Mouse (Mus musculus) T-cell, adult 2 months (primary cell): ENCODE data around the gene Cntnap5b.
"Not testable (repeated sequence)": the region's sequence is repeated elsewhere in the genome, so short reads cannot be mapped to it uniquely, and the experiment has no call there.

Experiments used
- DNase-seq: peaks from one replicate; pipeline ENCODE4 v3.0.0; 2022; ENCODE audit warnings: low spot score

The Cntnap5b gene

DNA sequence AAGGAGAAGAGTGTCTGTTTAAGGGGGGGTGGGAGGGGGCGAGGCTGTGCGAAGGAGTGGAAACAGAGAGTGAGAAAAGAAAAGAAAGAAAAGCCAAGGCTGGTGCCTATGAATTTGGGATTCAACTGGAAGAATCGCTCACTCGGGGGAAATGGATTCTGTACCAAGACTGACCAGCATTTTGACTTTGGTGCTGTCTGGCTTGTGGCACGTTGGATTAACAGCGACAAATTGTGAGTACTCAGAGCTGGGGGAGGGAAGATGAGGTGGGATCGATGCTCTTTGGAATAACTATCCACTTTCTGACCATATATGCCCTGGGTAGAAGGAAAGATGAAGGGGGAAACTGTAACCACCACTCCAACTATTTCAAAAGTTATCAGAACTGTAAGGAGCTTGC is at the start of gene Cntnap5b:
Cntnap5b (plus strand) TSS at position 152 of the 400 bp plus-strand sequence.
- DNase-seq: no peak

DNA sequence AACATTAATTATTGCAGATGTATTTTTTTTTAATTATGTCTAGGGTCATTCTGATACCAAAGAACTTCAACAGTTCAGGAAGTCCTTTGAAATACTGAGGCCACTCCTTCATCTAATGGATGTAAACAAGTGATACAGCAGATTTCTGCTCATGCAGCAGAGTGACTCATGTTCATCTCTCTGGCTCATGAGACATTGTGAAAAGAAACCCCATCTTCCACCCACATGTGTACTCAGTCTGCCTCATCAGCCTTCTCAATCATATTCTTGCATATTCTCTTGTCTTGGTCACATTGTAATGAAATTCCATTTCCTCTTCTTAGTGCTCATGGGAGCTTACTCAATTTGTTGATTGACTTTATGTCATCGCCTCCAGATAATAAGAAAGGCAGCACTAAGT is 12.6 kb upstream of the Cntnap5b start:
- no peak for DNase-seq

DNA sequence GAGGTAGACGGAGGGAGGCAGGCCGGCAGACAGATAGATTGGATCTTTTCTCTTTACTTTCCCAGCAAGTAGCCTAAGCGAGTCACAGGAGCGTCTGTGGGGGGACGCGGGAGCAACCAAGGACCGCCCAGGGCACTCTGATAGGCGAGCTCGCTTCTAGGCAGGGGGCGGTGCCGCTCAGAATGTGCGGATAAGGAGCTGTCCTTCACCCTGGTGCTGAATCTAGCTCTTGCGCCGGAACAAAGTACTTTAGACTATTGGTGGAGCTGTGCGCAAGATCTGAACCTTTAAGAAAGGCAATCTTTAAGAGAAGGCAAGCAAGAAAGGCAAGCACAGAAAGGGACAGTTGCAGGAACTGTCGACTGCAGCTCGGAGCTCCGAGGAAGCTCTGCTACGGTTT is 382 bp upstream of the Cntnap5b start:
- DNase-seq: no peak

DNA sequence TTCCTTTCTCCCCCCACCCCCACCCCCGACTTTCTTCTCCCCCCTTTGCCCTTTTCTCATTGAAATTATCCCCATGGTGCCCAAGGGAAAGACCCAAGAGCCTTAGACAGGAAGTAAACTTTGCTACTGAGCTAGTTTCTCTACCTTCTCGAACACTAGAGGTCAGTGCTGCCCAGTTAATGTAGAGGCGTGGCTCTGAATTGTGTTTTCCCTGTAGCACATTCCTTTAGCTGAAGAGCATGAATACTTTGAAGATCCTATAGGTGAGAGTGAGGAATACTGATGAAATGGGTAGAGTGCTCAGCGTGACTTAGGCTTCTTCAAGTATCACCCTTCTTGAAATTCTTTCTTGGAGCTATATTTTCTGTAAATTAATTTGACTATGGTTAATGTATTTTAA is 1.6 kb downstream of the Cntnap5b start:
- no peak for DNase-seq

DNA sequence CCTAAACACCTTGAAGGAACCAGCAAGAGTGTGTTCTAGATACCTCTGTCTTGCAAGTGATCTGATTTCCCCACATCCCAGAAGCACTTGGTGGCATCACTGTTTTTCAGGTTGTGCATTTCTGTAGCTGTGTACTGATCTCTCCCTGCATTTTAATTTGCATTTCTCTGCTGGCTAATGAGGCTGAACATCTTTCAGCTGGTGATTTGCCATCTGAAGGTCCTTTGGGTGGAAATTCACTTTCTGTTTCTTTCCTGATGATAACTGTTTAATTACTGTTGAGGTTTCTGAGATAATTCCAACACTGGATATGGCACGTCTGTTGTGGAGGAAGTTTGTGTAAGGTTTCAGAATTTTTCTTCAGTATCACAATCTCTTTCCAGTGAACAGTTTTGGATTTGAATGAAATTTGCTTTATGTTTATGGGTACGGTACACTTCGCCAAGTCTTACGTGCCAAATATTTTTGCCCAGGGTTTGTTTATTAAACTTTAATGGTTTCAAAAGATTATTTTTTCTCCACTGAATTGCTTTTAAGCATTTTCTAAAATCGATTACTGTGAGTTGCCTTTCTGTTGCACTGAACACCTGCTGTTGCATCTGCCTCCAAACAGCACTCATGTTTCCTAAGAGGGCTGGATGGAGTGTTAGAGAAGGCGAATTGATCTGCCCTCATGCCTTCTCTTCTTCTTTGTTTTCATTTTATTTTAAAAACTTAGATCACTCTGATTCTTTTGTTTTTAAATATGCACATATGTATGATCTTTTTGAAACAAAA is 41.0 kb downstream of the Cntnap5b start:
- no peak for DNase-seq

DNA sequence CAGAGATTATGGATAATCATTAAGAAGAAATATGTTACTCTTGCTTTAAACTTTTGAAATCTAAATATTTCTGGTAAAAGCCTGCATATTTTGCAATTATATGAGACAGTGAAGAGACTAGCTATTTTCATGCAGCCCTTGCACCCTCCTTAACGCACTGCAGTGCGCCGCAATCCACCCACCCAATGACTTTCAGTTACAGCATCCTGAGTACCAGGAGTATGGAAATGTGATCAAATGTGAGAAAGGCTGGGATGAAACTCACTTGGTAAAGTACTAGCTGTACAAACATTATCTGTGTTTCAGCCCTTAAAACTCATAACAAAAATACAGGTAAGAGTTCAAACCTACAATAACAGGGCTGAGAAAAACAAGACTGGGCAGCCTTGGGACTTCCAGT is 99.8 kb downstream of the Cntnap5b start:
- no peak for DNase-seq

DNA sequence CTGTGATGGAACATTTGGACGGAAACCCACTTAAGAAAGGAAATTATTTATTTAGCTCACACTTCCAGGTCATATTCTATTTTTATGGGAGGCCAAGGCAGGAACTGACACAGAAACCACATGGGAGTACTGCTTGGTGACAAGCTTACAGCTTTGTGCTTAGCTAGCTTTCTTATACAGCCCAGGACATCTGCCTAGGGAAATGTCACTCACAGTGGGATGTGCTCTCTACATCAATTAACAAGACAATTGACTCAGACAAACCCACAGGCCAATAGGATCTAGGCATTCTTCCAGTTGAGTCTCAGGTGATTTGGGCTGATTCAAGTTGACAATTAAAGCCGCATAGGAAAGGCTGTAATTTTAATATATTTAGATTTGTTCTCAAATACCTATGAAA is 135.2 kb downstream of the Cntnap5b start:
- DNase-seq: no peak

DNA sequence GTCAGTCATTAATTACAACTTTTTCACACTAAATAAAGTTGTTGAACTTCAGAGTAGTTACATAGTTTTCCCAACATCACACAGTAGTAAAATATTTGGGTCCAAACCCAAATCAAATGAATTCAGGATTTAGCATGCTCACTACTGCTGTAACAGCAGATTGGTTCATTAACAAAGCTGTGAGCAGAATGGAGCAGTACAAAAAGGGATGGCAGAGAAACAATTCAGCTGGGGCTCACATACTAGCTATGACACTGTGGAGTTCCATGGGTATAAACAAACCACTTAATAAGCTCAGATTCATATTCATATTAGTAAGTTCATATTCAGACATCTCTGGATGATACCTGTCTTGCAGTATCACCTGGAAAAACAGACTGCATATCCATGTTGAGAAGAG is 170.9 kb downstream of the Cntnap5b start:
- no peak for DNase-seq

DNA sequence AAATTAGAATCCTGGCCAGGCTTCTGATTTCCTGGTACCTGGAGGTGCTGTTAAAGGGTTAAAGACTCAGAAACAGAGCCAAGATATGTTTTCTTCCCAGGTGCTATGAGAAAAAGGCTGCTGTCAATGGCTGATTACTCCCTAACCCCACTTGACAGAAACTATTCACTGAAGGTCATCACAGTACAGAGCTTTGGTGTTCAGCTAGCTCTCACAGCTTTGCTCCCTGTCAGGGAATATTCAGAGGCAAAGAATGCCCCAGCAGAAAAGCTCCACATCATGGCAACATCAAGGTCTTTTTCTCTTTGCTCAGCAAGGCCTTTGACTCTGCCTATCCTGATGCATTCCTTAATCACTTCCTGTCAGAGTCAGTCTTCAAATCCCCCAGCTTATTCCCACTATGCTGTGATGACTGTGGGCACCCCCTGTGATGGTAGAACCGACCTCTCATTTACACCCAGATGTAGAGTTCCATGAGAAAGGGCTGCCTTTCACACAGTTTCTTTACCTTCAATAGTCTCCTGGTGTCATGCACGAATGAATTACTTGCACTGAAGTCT is 186.9 kb downstream of the Cntnap5b start:
- no peak for DNase-seq

DNA sequence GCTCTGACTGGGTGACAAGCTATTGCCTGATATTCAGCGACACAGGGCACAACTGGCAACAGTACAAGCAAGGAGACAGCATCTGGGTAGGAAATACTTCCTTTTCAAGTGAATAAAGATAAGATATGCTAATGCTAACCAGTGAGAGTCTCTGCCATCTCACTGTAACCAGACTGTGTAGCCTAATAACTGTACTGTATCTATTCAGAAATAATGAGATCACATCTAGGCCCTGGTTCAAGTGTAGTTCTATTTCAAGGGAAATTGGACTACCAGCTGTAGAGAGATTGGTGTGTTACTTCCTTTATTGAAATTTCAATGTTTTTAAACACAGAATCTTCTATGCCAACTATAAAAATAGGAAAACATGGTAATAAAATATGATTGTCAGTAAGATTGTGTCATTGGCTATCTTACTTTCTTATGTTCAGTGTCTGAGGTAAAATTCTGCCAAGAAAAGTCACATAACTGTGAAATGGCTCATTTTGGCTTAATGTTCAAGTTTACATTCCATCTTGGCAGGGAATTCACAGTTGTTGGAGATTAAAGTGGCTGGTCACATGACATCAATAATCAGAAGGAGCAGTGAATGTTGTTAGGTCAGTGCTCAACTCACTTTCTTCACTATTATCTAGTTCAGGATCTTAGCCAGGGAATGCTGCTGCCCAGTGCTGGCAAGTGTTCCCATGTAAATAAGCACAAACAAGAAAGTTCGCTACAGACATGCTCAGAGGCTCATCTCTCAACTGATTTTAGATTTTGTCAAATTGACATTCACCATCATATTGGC is 194.9 kb downstream of the Cntnap5b start:
- no peak for DNase-seq

DNA sequence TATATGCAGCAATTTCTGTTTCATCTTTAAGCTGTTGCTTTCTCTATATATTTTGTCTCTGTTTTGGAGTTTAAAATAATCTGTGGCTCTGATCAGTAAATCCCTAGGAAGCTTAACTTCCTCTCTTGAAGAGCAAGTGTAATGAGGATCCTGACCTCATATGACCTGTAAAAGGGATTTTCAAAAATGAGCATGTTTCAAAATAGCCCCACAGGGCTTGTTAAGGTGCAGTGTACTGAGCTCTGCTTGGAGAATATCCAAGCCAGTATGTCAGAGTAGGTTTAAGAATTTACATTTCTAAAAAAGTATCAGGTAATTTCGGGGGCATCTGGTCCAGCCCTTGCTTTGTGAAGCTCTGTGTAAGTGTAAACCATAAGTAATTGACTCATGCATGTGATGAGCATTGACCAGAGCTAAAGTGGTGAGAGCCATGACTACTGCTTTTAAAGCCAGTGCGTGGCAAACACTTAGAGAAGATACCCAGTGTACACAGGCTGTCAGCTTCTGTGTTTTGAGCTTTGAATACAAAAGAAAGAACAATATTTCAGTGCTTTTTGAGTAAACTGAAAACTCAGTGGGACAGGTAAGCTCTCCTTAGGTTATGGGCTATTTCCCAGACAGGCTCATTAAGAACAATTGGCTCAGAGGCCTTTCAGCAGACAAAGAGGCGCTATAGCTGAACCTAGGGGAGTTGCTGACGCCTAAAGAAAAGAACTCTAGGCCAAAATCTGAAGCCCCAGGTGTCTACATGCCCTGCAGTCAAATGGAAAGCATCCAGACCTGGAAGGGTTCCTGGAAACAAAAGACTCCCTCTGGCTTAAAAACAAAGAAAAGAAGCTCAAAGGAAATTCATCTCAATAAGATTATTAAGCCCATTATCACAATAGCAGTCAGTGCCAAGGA is 197.9 kb downstream of the Cntnap5b start:
- no peak for DNase-seq

DNA sequence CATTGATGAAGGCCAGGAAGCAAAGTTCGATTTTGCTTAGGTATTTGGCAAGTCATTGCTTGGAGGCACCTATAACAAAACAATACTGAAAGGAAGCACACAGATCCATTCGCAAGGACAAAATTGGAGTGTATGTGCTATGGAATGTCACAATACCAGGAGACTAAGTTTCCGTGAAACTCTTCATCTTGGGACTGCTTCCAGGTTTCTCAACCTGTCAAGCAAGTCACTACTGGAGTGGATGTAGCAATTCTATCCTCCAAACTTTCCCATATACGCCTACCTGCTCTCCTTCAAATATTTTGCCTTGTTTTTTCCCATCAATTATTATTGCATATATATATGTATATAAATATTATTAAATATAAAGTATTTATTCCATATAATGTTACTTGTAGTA is 228.7 kb downstream of the Cntnap5b start:
- DNase-seq: not testable (repeated sequence)

DNA sequence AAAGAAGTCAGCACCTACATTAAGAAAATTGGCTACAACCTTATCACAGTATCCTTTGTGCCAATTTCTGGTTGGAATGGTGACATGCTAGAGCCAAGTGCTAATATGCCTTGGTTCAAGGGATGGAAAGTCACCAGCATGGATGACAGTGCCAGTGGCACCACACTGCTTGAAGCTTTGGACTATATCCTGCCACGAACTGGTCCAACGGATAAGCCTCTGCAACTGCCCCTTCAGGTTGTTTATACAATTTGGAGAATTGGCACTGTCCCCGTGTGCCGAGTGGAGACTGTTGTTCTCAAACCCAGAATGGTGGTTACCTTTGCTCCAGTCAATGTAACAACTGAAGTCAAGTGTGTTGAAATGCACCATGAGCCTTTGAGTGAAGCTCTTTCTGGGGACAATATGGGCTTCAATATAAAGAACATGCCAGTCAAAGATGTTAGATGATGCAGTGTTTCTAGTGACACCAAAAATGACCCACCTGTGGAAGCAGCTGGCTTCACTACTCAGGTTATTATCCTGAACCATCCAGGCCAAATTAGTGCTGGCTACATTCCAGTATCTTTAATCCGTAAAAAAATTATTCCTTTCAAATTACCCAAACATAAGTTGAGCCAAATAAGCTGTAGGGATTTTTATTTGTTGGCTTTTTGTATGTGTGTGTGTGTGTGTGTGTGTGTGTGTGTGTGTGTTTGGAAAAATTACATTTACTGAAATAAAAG is 233.6 kb downstream of the Cntnap5b start:
- no peak for DNase-seq

DNA sequence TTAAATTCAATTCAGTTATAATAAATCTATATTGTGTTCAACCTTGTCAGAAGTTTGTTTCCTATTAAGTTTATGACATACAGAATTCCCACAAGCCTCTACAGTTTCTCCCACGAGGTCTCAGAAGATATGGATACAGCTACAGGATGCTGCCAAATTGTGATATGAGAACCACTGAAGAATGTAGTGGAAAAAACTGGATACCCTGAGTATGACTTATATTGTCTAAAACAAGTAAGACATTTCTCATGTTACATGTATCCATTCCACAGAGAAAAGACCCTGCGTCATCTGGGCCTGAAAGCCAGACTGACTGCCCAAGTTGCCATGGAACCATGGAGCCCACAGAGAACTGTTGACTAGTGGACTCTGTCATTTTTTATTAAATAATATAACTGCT is 269.2 kb downstream of the Cntnap5b start:
- DNase-seq: no peak

DNA sequence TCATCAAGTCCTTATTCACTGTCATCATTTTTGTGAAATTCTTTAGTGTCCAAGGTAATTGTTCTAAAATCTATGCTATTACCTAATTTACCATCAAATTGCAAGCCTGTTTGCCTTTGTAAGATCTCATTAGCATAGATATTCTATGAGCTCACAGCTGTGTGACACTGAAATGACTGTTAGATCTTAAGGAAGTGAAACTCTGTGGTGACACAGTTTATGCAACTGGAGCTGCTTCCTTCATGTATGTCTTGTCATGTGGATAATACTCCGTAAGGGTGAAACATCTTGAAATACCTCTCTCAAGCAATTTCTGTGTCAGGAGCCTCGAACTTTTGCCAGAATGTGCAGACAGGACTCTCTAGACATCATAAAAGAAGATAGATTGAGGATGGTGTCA is 307.2 kb downstream of the Cntnap5b start:
- no peak for DNase-seq

DNA sequence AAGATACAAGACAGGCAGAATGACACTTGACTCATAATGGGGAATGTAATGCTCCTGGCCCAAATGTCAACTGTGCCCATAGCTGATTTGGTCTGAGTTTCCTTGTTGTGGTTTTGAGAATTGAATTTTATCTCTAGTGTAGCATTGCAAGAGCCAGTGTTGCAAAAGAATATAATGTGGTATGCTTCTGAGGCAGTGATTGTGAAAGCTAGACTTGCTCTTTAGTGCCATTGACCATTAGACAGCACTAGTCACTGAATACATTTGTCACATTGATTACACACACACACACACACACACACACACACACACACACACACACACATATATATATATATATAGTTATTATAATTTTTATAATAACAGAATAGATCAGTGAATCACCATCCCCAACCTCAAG is 328.0 kb downstream of the Cntnap5b start:
- no peak for DNase-seq

DNA sequence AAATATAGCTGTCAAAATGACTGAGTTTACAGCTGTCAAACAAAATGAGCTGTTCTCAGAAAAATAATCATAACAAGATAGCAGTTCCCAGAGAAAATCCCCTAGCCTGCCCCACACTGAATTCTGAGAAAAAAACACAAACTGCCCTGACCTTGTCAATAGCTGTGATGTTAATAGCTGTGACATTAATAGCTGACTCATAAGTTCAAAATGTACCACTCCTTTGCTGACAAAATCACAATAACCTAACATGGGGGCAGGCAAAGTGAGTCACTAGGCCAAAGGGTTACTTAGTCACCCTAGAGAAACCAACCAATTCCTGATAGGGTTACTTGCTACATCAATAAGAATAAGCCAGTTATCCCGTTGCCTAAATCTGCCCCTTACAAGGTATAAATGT is 328.5 kb downstream of the Cntnap5b start:
- DNase-seq: no peak

DNA sequence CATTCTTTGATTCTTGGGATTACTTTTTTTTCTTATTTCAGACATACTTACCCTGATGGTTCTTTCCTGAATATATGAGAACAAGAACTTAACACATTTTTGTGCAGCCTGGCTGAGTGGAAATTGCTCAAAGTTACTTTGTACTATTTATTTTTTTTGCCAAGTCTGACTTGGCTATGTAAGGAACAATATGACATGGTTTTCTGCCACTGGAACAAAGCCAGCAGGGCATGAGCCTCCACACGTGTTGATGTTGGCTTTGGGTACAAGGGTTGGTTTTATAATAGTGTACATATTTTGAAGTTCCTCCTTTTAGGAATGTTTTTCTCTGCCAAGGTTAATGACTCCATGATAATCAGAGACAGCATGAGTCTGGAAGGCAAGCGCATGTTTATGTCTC is 331.8 kb downstream of the Cntnap5b start:
- DNase-seq: no peak

DNA sequence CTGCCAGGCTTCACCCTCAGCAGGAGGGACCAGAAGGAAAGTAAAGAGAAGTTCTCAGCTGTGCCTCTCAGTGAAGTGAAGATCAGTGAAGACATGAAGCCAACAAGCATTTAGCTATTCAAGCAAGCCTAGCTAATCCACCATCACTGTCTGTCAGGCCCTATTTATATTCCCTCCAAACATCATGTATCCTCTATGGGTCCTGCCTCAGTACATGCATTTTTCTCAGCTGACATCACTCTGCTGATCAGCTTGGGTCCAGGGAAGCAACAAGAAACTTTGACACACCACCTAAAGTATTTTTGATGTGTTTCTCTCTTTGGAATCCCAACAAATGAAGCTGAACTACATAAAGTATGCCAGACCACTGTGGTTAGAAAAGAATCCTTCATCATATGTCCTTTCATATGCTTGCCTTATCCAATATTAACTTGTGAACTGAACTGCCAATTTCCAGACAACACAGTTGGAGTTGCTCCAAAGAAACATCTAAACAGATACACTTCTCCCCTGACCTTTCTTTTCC is 349.9 kb downstream of the Cntnap5b start:
- no peak for DNase-seq

DNA sequence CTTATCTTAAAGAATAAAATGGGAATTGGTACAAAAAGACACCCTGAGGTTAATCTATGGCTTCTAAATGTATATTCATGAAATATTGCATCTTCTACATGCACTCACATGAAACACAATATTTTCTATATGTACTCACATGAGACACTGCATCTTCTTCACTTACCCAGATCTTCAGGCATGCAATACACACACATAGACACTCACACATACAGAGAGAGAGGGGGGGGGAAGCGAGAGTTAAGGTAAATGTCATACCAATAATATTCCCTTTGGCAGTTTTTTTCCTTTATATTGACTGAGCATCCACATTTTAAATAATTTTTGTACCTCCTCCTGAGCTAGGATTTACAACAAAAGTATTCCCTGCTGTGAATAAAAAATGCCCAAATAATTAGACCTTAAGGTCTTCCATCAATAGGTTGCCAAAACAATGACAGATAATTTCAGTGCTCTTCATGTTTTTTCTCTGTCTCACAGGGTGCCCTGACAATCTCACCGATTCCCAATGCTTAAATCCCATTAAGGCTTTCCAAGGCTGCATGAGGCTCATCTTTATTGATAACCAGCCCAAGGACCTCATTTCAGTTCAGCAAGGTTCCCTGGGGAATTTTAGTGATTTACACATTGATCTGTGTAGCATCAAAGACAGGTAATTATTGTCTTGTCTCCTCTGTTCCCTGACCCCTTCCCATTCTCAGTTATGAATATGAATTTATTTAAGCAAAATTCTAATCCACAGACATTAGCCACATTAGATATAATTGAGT is 391.2 kb downstream of the Cntnap5b start:
- DNase-seq: no peak
